Mouse (Mus musculus) C2C12 (cell line): ENCODE measurements at regions not wholly inside any gene's neighbourhood (a gene's known extent, or its start where the extent isn't known, plus 50 kb on each side); places are given as distances from the start of the nearest gene placed in this dataset.

Experiments
- H3K27me3 ChIP-seq: one replicate; pipeline ENCODE4 v1.6.1; 2011; ENCODE audit not compliant: control insufficient read depth, insufficient read depth, insufficient read length
- H3K36me3 ChIP-seq: one replicate; pipeline ENCODE4 v1.6.1; 2011; ENCODE audit not compliant: control insufficient read depth, insufficient read depth
- H3K4me3 ChIP-seq: one replicate; pipeline ENCODE4 v1.5.1; 2011; ENCODE audit warnings: mild to moderate bottlenecking, control low read depth; ENCODE audit not compliant: poor library complexity, insufficient read depth, severe bottlenecking
- H3K79me2 ChIP-seq: one replicate; pipeline ENCODE4 v1.6.1; 2011; ENCODE audit not compliant: control insufficient read depth, insufficient read depth
- H3K79me3 ChIP-seq: one replicate; pipeline ENCODE4 v1.6.1; 2011; ENCODE audit warnings: low read depth, control low read depth
- H3ac ChIP-seq: one replicate; pipeline ENCODE3; 2011; ENCODE audit warnings: low read depth; ENCODE audit not compliant: control insufficient read depth, insufficient read length
- CEBPB ChIP-seq: IDR thresholded peaks from one replicate; pipeline ENCODE4 v1.6.1; 2011; ENCODE audit warnings: low read depth, mild to moderate bottlenecking, control low read depth, moderate library complexity
- CTCF ChIP-seq: IDR thresholded peaks from one replicate; pipeline ENCODE4 v1.5.1; 2011; ENCODE audit not compliant: control insufficient read depth, insufficient read depth, insufficient read length
- FOSL1 ChIP-seq: IDR thresholded peaks from one replicate; pipeline ENCODE4 v1.8.0; 2011; ENCODE audit warnings: mild to moderate bottlenecking, low read length; ENCODE audit not compliant: poor library complexity, insufficient read depth, severe bottlenecking
- MAX ChIP-seq: IDR thresholded peaks from one replicate; pipeline ENCODE4 v1.6.1; 2011; ENCODE audit warnings: mild to moderate bottlenecking, control low read depth
- MYOD1 ChIP-seq: IDR thresholded peaks from one replicate; pipeline ENCODE4 v1.6.1; 2011; ENCODE audit warnings: low read depth; ENCODE audit not compliant: control insufficient read depth, insufficient read length
- MYOG ChIP-seq: IDR thresholded peaks from one replicate; pipeline ENCODE4 v1.6.1; 2011; ENCODE audit not compliant: control insufficient read depth, insufficient read length; ENCODE audit errors: extremely low read depth
- USF1 ChIP-seq: IDR thresholded peaks from one replicate; pipeline ENCODE4 v1.6.1; 2011; ENCODE audit warnings: low read depth, mild to moderate bottlenecking, control low read depth, moderate library complexity

DNA sequence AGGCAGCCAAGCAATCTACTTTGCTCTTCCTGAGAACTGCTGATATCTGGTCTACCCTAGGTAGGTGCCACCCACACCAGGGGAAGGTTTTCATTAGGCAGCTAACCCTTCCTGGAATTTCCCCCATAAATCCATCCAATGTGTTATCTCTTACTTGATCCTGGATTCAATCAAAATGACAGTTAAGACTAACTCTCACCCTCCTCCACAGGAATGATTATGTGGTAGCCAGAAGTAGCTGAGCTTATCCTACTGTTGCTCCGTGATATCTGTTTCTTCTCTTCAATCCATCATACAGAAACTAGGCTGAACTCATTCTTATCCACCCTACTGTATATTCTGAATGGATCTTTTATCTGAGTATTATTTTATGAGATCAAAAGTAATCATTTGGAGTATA is 409.7 kb upstream of the Alcam start:
- no peaks in the 10 kb centered on the region for H3K79me3 ChIP-seq
- H3ac ChIP-seq = no peak overlapping the region
- TF ChIP-seq FOSL1 (no peak), MAX (no peak), MYOG (no peak), MYOD1 (no peak), USF1 (no peak), CEBPB (no peak), CTCF (no peak)
- H3K27me3 ChIP-seq = no peaks in the 10 kb centered on the region
- no peaks in the 10 kb centered on the region for H3K36me3 ChIP-seq
- H3K79me2 ChIP-seq = no peaks in the 10 kb centered on the region
- H3K4me3 ChIP-seq = no peak overlapping the region

DNA sequence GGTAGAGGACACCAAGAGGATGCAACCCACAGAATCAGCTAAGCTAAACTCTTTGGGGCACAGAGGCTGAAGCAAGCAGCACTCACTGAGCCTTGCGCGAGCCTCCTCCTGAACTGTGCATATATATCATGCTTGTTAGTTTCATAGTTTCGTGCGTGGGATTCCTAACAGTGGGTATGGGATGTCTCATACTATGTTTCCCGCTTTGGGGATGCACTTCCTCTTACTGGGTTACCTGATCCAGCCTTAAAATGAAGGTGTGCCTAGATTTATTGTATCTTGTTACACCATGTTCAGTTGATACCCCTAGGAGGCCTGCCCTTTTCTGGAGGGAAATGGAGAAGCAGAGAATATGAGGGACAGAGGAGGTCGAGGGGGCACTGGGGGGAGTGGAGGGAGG is 407.4 kb upstream of the Alcam start:
- Histone ChIP-seq H3K4me3 (no peak overlapping the region), H3K27me3 (no peaks in the 10 kb centered on the region), H3K79me2 (no peaks in the 10 kb centered on the region), H3K36me3 (no peaks in the 10 kb centered on the region), H3ac (no peak overlapping the region), H3K79me3 (no peaks in the 10 kb centered on the region)
- TF ChIP-seq CTCF (no peak), MYOD1 (no peak), USF1 (no peak), MYOG (no peak), FOSL1 (no peak), MAX (no peak), CEBPB (no peak)

DNA sequence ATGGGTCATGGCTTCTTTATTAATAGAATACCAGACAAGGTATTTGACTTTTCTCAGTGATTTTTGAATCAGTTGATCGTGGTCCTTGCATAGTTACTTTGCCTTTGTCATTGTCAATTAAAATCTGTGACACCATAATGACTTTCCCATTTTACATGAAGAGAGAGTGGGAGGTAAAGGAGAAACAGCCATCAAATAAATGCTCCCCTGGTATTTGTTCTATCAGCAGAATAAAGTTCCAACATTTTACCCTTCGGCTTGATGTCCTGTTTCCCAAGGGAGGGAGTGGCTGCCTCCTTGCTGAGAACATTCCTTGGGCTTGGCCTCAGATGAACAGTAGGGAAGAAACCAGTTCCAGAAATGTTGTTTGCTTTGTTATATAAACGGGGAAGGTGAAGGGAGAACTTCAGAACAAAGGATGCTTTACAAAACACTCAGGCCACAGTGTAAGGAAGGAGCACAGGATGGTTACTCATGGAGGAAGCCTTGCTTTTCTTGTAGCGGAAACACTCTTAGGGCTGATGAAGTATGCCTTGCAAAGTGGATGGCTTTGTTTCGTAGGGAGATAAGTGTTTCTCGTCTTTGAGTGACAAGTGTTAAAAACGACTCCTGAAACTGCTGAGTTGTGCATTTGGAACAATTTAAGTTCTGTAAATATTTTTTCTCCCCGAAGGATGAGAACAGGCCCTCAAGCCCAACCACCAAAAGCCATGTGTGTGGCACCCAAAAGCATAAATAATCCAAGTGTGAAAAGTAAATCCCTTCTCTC is 404.8 kb upstream of the Alcam start:
- H3K36me3 ChIP-seq = no peaks in the 10 kb centered on the region
- no peak overlapping the region for H3ac ChIP-seq
- no peak overlapping the region for H3K4me3 ChIP-seq
- no peaks in the 10 kb centered on the region for H3K79me2 ChIP-seq
- TF ChIP-seq MYOG (no peak), USF1 (no peak), MYOD1 (no peak)
- H3K79me3 ChIP-seq = no peaks in the 10 kb centered on the region
- no peaks in the 10 kb centered on the region for H3K27me3 ChIP-seq

DNA sequence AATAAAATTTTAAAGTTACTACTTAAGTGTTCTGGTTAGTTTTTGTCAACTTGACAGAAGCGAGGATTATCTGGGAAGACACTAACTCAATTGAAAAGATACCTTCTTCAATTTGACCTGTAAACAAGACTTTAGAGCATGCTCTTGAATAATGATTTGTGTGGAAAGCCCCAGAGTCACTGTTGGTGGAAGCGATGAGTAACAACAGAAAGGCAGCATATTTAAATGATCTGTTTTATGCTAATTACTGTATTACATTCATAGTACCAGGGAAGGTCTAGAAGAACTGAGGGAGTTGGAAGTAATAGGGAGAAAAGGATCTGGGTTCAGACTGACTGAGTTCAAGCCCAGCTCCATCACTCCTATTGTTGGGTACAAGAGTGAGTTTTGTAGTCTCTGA is 397.3 kb upstream of the Alcam start:
- H3ac ChIP-seq = no peak overlapping the region
- TF ChIP-seq MYOG (no peak), CTCF (no peak), CEBPB (no peak), FOSL1 (no peak), MAX (no peak), MYOD1 (no peak), USF1 (no peak)
- no peak overlapping the region for H3K4me3 ChIP-seq
- H3K79me3 ChIP-seq = no peaks in the 10 kb centered on the region
- H3K79me2 ChIP-seq = no peaks in the 10 kb centered on the region
- no peaks in the 10 kb centered on the region for H3K36me3 ChIP-seq
- H3K27me3 ChIP-seq = no peaks in the 10 kb centered on the region

DNA sequence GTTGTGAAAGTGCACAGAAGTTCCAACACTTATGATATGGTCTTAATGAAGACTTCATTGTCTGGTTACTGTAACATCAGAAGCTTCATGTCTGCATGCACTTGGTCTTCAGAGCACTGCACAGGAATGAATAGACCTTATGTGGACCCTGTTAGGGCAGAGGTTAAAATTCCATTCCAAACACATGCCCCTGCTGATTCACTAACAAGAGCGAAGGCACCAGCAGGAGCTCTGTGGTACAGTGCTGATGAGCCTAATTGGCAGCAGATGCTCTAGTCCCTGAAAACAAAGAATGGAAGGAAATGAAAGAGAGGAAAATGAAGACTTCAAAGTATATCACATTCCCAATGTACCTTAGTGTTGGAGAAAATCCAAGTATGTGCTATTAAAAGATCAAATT is 365.1 kb upstream of the Alcam start:
- no peaks in the 10 kb centered on the region for H3K79me2 ChIP-seq
- H3ac ChIP-seq = no peak overlapping the region
- TF ChIP-seq USF1 = no peak
- TF ChIP-seq MYOD1 = no peak
- TF ChIP-seq MAX = no peak
- no peak for TF ChIP-seq FOSL1
- no peak for TF ChIP-seq CTCF
- no peak for TF ChIP-seq MYOG
- TF ChIP-seq CEBPB = no peak
- no peak overlapping the region for H3K4me3 ChIP-seq
- H3K36me3 ChIP-seq = no peaks in the 10 kb centered on the region
- no peaks in the 10 kb centered on the region for H3K27me3 ChIP-seq
- H3K79me3 ChIP-seq = no peaks in the 10 kb centered on the region

DNA sequence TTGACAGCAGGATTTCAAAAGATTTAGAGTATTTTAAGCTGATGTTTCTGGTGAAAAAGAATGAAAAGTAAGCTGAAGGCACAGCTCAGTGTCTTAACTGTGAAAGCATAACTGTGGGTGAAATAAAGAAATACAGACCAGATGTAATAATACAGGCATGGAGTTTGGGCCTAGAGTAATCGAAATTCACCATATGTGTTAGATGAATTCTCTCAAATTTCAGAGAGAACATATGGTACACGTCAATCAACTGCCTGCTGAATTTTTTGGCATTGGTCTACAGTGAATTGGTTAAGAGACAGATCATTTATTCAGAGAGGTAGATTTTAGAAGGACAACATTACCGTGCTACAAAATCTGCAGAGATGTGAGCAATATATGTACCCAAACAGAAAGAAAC is 357.3 kb upstream of the Alcam start:
- no peak overlapping the region for H3ac ChIP-seq
- H3K4me3 ChIP-seq = no peak overlapping the region
- H3K36me3 ChIP-seq = no peaks in the 10 kb centered on the region
- H3K79me3 ChIP-seq = no peaks in the 10 kb centered on the region
- no peaks in the 10 kb centered on the region for H3K27me3 ChIP-seq
- TF ChIP-seq MYOD1 = no peak
- no peak for TF ChIP-seq CTCF
- TF ChIP-seq MAX = no peak
- no peak for TF ChIP-seq MYOG
- TF ChIP-seq CEBPB = no peak
- TF ChIP-seq USF1 = no peak
- TF ChIP-seq FOSL1 = no peak
- no peaks in the 10 kb centered on the region for H3K79me2 ChIP-seq
